ENCODE assay signal across 26 mouse cellular contexts in the genomic region with DNA sequence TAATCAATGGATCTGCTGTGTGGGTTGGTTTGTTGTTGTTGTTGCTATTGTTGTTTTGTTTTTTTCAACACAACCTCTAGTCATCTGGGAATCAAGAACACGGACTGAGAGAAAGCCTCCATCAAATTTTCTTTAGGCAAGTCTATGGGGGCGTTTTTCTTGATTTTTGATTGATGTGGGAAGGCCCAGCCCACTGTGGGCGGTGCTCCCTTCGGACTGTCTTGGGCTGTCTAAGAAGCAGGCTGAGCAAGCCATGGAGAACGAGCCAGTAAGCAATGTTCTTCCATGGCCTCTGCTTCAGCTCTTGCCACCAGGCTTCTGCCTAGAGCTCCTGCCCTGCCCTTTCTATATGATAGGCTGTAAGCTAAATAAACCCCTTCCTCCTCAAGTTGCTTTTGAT. TPM values are rescaled to one million over a fixed set of nuclear protein-coding genes. Genes with fewer than 3 reads are reported as not detected.
DNase-seq lines count a peak whose midpoint lies in the region; ATAC-seq and TF ChIP-seq lines count a peak whose summit lies in the region.
"Had no signal": no experiment of that assay in that cellular context is flagged by ENCODE, and none has a peak within 500 bp of the region (broad histone marks: within the 10 kb centered on the region; RNA-seq: fewer than 3 reads in every experiment).

No protein-coding gene starts in this region.

- no peaks in the 10 kb centered on the region for H3K9me3 ChIP-seq in liver, embryonic 11.5 days (ENCODE audit: control insufficient read depth, low read length)
- H3K9me3 ChIP-seq in liver, postnatal 0 days (ENCODE audit: low read length), result no peaks in the 10 kb centered on the region
- no peaks in the 10 kb centered on the region for H3K9me3 ChIP-seq in ES-E14 (ENCODE audit: control insufficient read depth, insufficient read depth, low read depth, low read length)
- no peaks in the 10 kb centered on the region for H3K9me3 ChIP-seq in intestine, embryonic 15.5 days
- H3K9me3 ChIP-seq: embryonic facial prominence, embryonic 12.5 days; embryonic facial prominence, embryonic 15.5 days; forebrain, embryonic 12.5 days; G1E; heart, embryonic 10.5 days; heart, embryonic 13.5 days had no signal

- H3K36me3 ChIP-seq in liver, embryonic 11.5 days (ENCODE audit: control insufficient read depth, insufficient read depth, low read length), result no peaks in the 10 kb centered on the region
- no peaks in the 10 kb centered on the region for H3K36me3 ChIP-seq in liver, postnatal 0 days (replicated peaks; ENCODE audit: insufficient read depth, low read length)
- no peaks in the 10 kb centered on the region for H3K36me3 ChIP-seq in ES-E14 (ENCODE audit: control insufficient read depth, insufficient read depth, low read length, poor library complexity, severe bottlenecking)
- H3K36me3 ChIP-seq in intestine, embryonic 15.5 days, result no peaks in the 10 kb centered on the region
- H3K36me3 ChIP-seq: embryonic facial prominence, embryonic 12.5 days; embryonic facial prominence, embryonic 15.5 days; forebrain, embryonic 12.5 days had no signal

- H3K4me3 ChIP-seq in liver, embryonic 11.5 days (ENCODE audit: low read depth, low read length), result no peak overlapping the region
- no peak overlapping the region for H3K4me3 ChIP-seq in liver, postnatal 0 days (ENCODE audit: low read depth, low read length)
- H3K4me3 ChIP-seq in ES-E14 (ENCODE audit: insufficient read depth in 1 of 2, low read depth in 1 of 2, low read length in 2 of 2, poor library complexity in 1 of 2, severe bottlenecking in 1 of 2), result no peak overlapping the region
- H3K4me3 ChIP-seq in olfactory bulb, adult 2 months (ENCODE audit: insufficient read depth, low read depth, low read length), result no peak overlapping the region
- H3K4me3 ChIP-seq in intestine, embryonic 15.5 days (replicated peaks), result no peak overlapping the region
- H3K4me3 ChIP-seq: embryonic facial prominence, embryonic 12.5 days; embryonic facial prominence, embryonic 15.5 days; forebrain, embryonic 12.5 days; heart, adult 2 months; heart, embryonic 10.5 days; heart, embryonic 13.5 days had no signal

- no peak overlapping the region for H3K27ac ChIP-seq in liver, embryonic 11.5 days (ENCODE audit: low read depth, low read length)
- no peak overlapping the region for H3K27ac ChIP-seq in liver, postnatal 0 days (ENCODE audit: low read depth)
- H3K27ac ChIP-seq in ES-E14 (ENCODE audit: insufficient read depth, low read depth, low read length, poor library complexity, severe bottlenecking), result no peak overlapping the region
- H3K27ac ChIP-seq in olfactory bulb, adult 2 months (ENCODE audit: insufficient read depth, low read depth, low read length), result peak overlapping the region; percentile 72
- H3K27ac ChIP-seq in intestine, embryonic 15.5 days, result no peak overlapping the region
- H3K27ac ChIP-seq: embryonic facial prominence, embryonic 12.5 days; embryonic facial prominence, embryonic 15.5 days; forebrain, embryonic 12.5 days; heart, adult 2 months; heart, embryonic 10.5 days; heart, embryonic 13.5 days; hindbrain, embryonic 14.5 days; hindbrain, postnatal 0 days had no signal

- no peak for TF ChIP-seq CTCF in liver, postnatal 0 days (IDR thresholded peaks at IDR 0.05; ENCODE audit: low read depth)
- TF ChIP-seq CTCF in olfactory bulb, adult 2 months (IDR thresholded peaks at IDR 0.05; ENCODE audit: insufficient read depth, low read depth, low read length), result no peak

- peak; percentile 59; the same call in 1 of the 2 replicates for ATAC-seq in liver, embryonic 11.5 days (replicated peaks; ENCODE audit: low FRiP score)
- no peak for ATAC-seq in liver, postnatal 0 days
- ATAC-seq in intestine, embryonic 15.5 days, result no peak
- ATAC-seq: activated CD4-positive, CD25-positive, alpha-beta regulatory T cell, adult 4 months; forebrain, embryonic 16.5 days; hindbrain, postnatal 0 days; inflammation-experienced regulatory T-cells, adult 6 months; intestine, postnatal 0 days had no signal

- peaks cover 10% of the 10 kb centered on the region for H3K4me1 ChIP-seq in liver, embryonic 11.5 days (replicated peaks; ENCODE audit: control insufficient read depth, insufficient read depth, low read length)
- peaks cover 4% of the 10 kb centered on the region; the same call in 1 of the 2 replicates for H3K4me1 ChIP-seq in liver, postnatal 0 days (ENCODE audit: insufficient read depth)
- peaks cover 5 to 35% of the 10 kb centered on the region in 2 experiments for H3K4me1 ChIP-seq in ES-E14 (ENCODE audit: control insufficient read depth in 2 of 2, insufficient read depth in 2 of 2, low read length in 2 of 2, poor library complexity in 1 of 2)
- H3K4me1 ChIP-seq in olfactory bulb, adult 2 months (ENCODE audit: control insufficient read depth, insufficient read depth, low read length), result peaks cover 34% of the 10 kb centered on the region
- peaks cover 4% of the 10 kb centered on the region; the same call in 1 of the 2 replicates for H3K4me1 ChIP-seq in intestine, embryonic 15.5 days (replicated peaks)

- H3K27me3 ChIP-seq in liver, embryonic 11.5 days (replicated peaks; ENCODE audit: control insufficient read depth, insufficient read depth, low read length), result no peaks in the 10 kb centered on the region
- no peaks in the 10 kb centered on the region for H3K27me3 ChIP-seq in liver, postnatal 0 days (ENCODE audit: insufficient read depth, low read length)
- no peaks in the 10 kb centered on the region for H3K27me3 ChIP-seq in intestine, embryonic 15.5 days (replicated peaks)
- H3K27me3 ChIP-seq: embryonic facial prominence, embryonic 12.5 days; embryonic facial prominence, embryonic 15.5 days; forebrain, embryonic 12.5 days; heart, embryonic 13.5 days; Patski had no signal

- in situ Hi-C loops in ES-E14 (cut with MboI; ENCODE audit: low sequenced_read_pairs in 2 of 2, unreplicated experiment in 2 of 2), result no loop called here

- no peak overlapping the region for H3K9ac ChIP-seq in liver, embryonic 11.5 days (ENCODE audit: low read depth, low read length)
- H3K9ac ChIP-seq in liver, postnatal 0 days (replicated peaks), result no peak overlapping the region
- H3K9ac ChIP-seq in ES-E14 (ENCODE audit: insufficient read depth, low read depth, low read length, poor library complexity, severe bottlenecking), result no peak overlapping the region
- H3K9ac ChIP-seq in intestine, embryonic 15.5 days, result no peak overlapping the region
- H3K9ac ChIP-seq: embryonic facial prominence, embryonic 12.5 days; embryonic facial prominence, embryonic 15.5 days; forebrain, embryonic 12.5 days; heart, embryonic 13.5 days; hindbrain, embryonic 14.5 days had no signal

- TF ChIP-seq EP300 in liver, postnatal 0 days (IDR thresholded peaks at IDR 0.05; ENCODE audit: low read depth), result no peak

- H3K4me2 ChIP-seq in liver, embryonic 11.5 days, result no peak overlapping the region
- no peak overlapping the region for H3K4me2 ChIP-seq in liver, postnatal 0 days (ENCODE audit: low read depth, low read length)
- H3K4me2 ChIP-seq in intestine, embryonic 15.5 days (replicated peaks), result no peak overlapping the region
- H3K4me2 ChIP-seq: embryonic facial prominence, embryonic 12.5 days; embryonic facial prominence, embryonic 15.5 days; forebrain, embryonic 12.5 days; heart, embryonic 13.5 days; hindbrain, embryonic 14.5 days had no signal

- WGBS in liver, embryonic 11.5 days, result 50% methylated on average over 5 of the region's 5 CpGs
- 45% methylated on average over 5 of the region's 5 CpGs for WGBS in liver, postnatal 0 days (ENCODE audit: insufficient replicate concordance)
- WGBS in olfactory bulb, adult 2 months, result 66% methylated on average over 5 of the region's 5 CpGs
- WGBS in intestine, embryonic 15.5 days, result 73% methylated on average over 5 of the region's 5 CpGs

- TF ChIP-seq POLR2A in olfactory bulb, adult 2 months (IDR thresholded peaks at IDR 0.05; ENCODE audit: insufficient read depth, low read depth, low read length), result no peak

- no peak for DNase-seq in liver, embryonic 11.5 days (ENCODE audit: low spot score)
- DNase-seq in liver, postnatal 0 days, result no peak
- DNase-seq in ES-E14 (ENCODE audit: low read depth, low spot score) (peak; percentile 63), ZHBTc4 (ENCODE audit: low read depth, low spot score) (peak; percentile 87)
- no peak for DNase-seq in spleen, adult 12 weeks (ENCODE audit: low spot score)
- DNase-seq: adrenal gland, adult 8-10 months; adrenal gland, postnatal 25 days; cerebellum, adult 11-12 months; cerebellum, adult 8-10 months; gastrocnemius, postnatal 25 days; heart, adult 2 months had no signal

TF ChIP-seq in ES-E14, 5 proteins besides CTCF, POLR2A, EP300 and RAD21:
- TF ChIP-seq MAFK (IDR thresholded peaks at IDR 0.05; ENCODE audit: insufficient read depth, low read depth, low read length) (no peak), ZNF384 (IDR thresholded peaks at IDR 0.05; ENCODE audit: low read depth, low read length) (no peak), CHD2 (IDR thresholded peaks at IDR 0.05; ENCODE audit: low read depth, low read length) (no peak), HCFC1 (IDR thresholded peaks at IDR 0.05; ENCODE audit: borderline replicate concordance, insufficient read depth, low read length) (no peak), ZC3H11A (IDR thresholded peaks at IDR 0.05; ENCODE audit: borderline replicate concordance, low read depth, low read length) (no peak)

RNA-seq across cellular contexts. Expression of gene Rere, which starts 16.0 kb away (rescaled TPM):
- 22.6 and 23.3 TPM in 2 replicates for polyA plus RNA-seq in liver, embryonic 11.5 days (2014; fragmentation: Nextera tagmentation; extraction: Ambion mirVana)
- polyA plus RNA-seq in liver, postnatal 0 days (2015; fragmentation: Nextera tagmentation; extraction: Ambion mirVana), result 4.3 and 4.8 TPM in 2 replicates
- 21.7 and 24.8 TPM in 2 replicates for total RNA-seq in ES-E14 (2012; rRNA removed)
- 249 and 288 TPM in 2 replicates for polyA plus RNA-seq in olfactory bulb, adult 2 months (2012; ENCODE audit: insufficient read depth, insufficient read length, low replicate concordance, missing spikeins)
- polyA plus RNA-seq in intestine, embryonic 15.5 days (2015; fragmentation: Nextera tagmentation; extraction: Ambion mirVana), result 25.6 and 28.4 TPM in 2 replicates

RNA-seq across cellular contexts. Expression of gene Eno1, which starts 28.9 kb away (rescaled TPM):
- polyA plus RNA-seq in liver, embryonic 11.5 days (2014; fragmentation: Nextera tagmentation; extraction: Ambion mirVana), result 2,392 and 2,590 TPM in 2 replicates
- 574 and 747 TPM in 2 replicates for polyA plus RNA-seq in liver, postnatal 0 days (2015; fragmentation: Nextera tagmentation; extraction: Ambion mirVana)
- total RNA-seq in ES-E14 (2012; rRNA removed), result 824 and 994 TPM in 2 replicates
- polyA plus RNA-seq in olfactory bulb, adult 2 months (2012; ENCODE audit: insufficient read depth, insufficient read length, low replicate concordance, missing spikeins), result 1,081 TPM in 1 of 2 replicates, not detected in the other
- polyA plus RNA-seq in intestine, embryonic 15.5 days (2015; fragmentation: Nextera tagmentation; extraction: Ambion mirVana), result 1,894 and 1,951 TPM in 2 replicates

Comparison
In these comparisons a context has a peak if more than half of its experiments do, and no peak if none do; other contexts are left out.
1. DNase-seq: peak in ES-E14 (single experiment) and ZHBTc4 (single experiment); none in liver, embryonic 11.5 days (single experiment), liver, postnatal 0 days (single experiment) and spleen, adult 12 weeks (single experiment).